Mouse (Mus musculus): ENCODE measurements around the gene B3galt4. TPM values are rescaled to one million over a fixed set of nuclear protein-coding genes. Genes with fewer than 3 reads are reported as not detected.
A peak's percentile ranks its signal among the peaks of the same experiment; 100 is the strongest.
"Not testable (repeated sequence)": the region's sequence is repeated elsewhere in the genome, so short reads cannot be mapped to it uniquely, and the experiment has no call there.

Gene B3galt4
- polyA plus RNA-seq, 1 experiment from 2014 or later = 7.2 TPM

- H3K36me3 ChIP-seq; H3K9me3 ChIP-seq (replicated peaks): not testable (repeated sequence)
- Histone ChIP-seq H3K4me1 (replicated peaks) (peaks cover 22% of the 10 kb centered on the region), H3K4me3 (peak overlapping the region; percentile 59), H3K9ac (peak overlapping the region; percentile 70), H3K27ac (ENCODE audit: poor library complexity, severe bottlenecking) (peak overlapping the region; percentile 75), H3K27me3 (replicated peaks) (peaks cover 43% of the 10 kb centered on the region), H3K4me2 (peak overlapping the region; percentile 84)
- 1% methylated on average over 27 of the region's 27 CpGs for WGBS
- ATAC-seq (ENCODE audit: insufficient number of reproducible peaks, low FRiP score) = peak; percentile 85
Observed at GRCm38 (mm10) chr17:33981192-33981909, 30.1 kb upstream of the B3galt4 start.

GRCm38 (mm10) chr17:33980181-33981035 is 29.1 kb upstream of the B3galt4 start:
- Histone ChIP-seq H3K27me3 (replicated peaks) (peaks cover 52% of the 10 kb centered on the region), H3K36me3 (no peaks in the 10 kb centered on the region), H3K4me1 (replicated peaks) (peaks cover 22% of the 10 kb centered on the region), H3K9me3 (replicated peaks) (no peaks in the 10 kb centered on the region), H3K4me3 (no peak overlapping the region), H3K4me2 (peak overlapping the region; percentile 84), H3K9ac (no peak overlapping the region), H3K27ac (ENCODE audit: poor library complexity, severe bottlenecking) (no peak overlapping the region)
- WGBS = 74% methylated on average over 19 of the region's 19 CpGs
- ATAC-seq (ENCODE audit: insufficient number of reproducible peaks, low FRiP score) = no peak

- Histone ChIP-seq H3K4me3 (no peak overlapping the region), H3K27ac (ENCODE audit: poor library complexity, severe bottlenecking) (no peak overlapping the region), H3K4me2 (no peak overlapping the region), H3K4me1 (replicated peaks) (peaks cover 22% of the 10 kb centered on the region), H3K9ac (no peak overlapping the region), H3K36me3 (no peaks in the 10 kb centered on the region), H3K27me3 (replicated peaks) (peaks cover 57% of the 10 kb centered on the region), H3K9me3 (replicated peaks) (no peaks in the 10 kb centered on the region)
- ATAC-seq (ENCODE audit: insufficient number of reproducible peaks, low FRiP score) = no peak
- 63% methylated on average over 6 of the region's 6 CpGs for WGBS
Observed at GRCm38 (mm10) chr17:33979512-33980050, 28.3 kb upstream of the B3galt4 start.

DNA sequence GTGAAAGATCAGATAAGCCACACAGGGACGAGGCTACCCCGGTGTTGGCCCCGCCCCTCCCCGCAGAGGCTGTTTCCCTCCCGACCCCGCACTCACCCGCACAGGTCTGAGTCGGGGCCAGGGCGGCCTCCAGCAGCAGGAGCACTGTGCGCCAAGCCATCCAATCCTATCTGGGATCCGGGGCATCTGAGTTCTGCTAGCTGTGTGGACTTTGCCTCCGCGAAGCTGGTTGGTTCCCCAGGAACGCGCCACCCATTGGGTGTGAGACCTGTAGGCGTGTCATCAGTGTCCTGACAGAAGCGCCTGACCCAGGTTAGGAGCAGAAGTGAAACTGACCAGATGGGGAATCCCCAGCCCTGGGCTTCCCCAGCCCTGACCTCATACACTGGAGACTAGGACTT is 27.3 kb upstream of the B3galt4 start:
- peaks cover 57% of the 10 kb centered on the region for H3K27me3 ChIP-seq (replicated peaks)
- H3K27ac ChIP-seq (ENCODE audit: poor library complexity, severe bottlenecking) = no peak overlapping the region
- H3K4me1 ChIP-seq (replicated peaks) = peaks cover 22% of the 10 kb centered on the region
- H3K36me3 ChIP-seq = no peaks in the 10 kb centered on the region
- ATAC-seq (ENCODE audit: insufficient number of reproducible peaks, low FRiP score) = peak; percentile 84
- H3K4me3 ChIP-seq = peak overlapping the region; percentile 42
- H3K4me2 ChIP-seq = peak overlapping the region; percentile 70
- H3K9ac ChIP-seq = no peak overlapping the region; the same call in 1 of the 2 replicates
- no peaks in the 10 kb centered on the region for H3K9me3 ChIP-seq (replicated peaks)
- WGBS = under 1% methylated on average over 17 of the region's 17 CpGs

- Histone ChIP-seq H3K9me3 (replicated peaks) (no peaks in the 10 kb centered on the region), H3K4me3 (peak overlapping the region; percentile 42), H3K27ac (ENCODE audit: poor library complexity, severe bottlenecking) (no peak overlapping the region), H3K36me3 (no peaks in the 10 kb centered on the region), H3K4me1 (replicated peaks) (peaks cover 22% of the 10 kb centered on the region), H3K27me3 (replicated peaks) (peaks cover 57% of the 10 kb centered on the region), H3K9ac (peak overlapping the region; percentile 53; the same call in 1 of the 2 replicates), H3K4me2 (peak overlapping the region; percentile 70)
- WGBS = 2% methylated on average over 57 of the region's 57 CpGs
- no peak for ATAC-seq (ENCODE audit: insufficient number of reproducible peaks, low FRiP score)
Observed at GRCm38 (mm10) chr17:33977861-33978557, 26.7 kb upstream of the B3galt4 start.

GRCm38 (mm10) chr17:33973572-33973971 is 22.3 kb upstream of the B3galt4 start:
- H3K36me3 ChIP-seq = no peaks in the 10 kb centered on the region
- H3K9me3 ChIP-seq (replicated peaks) = peaks cover 3% of the 10 kb centered on the region; the same call in 1 of the 2 replicates
- 56% methylated on average over 3 of the region's 3 CpGs for WGBS
- H3K27ac ChIP-seq (ENCODE audit: poor library complexity, severe bottlenecking) = no peak overlapping the region
- peaks cover 10% of the 10 kb centered on the region for H3K4me1 ChIP-seq (replicated peaks)
- no peak overlapping the region for H3K4me2 ChIP-seq
- no peak overlapping the region for H3K4me3 ChIP-seq
- H3K27me3 ChIP-seq (replicated peaks) = peaks cover 35% of the 10 kb centered on the region
- H3K9ac ChIP-seq = no peak overlapping the region
- peak; percentile 52; the same call in 1 of the 2 replicates for ATAC-seq (ENCODE audit: insufficient number of reproducible peaks, low FRiP score)

- Histone ChIP-seq H3K9ac (no peak overlapping the region), H3K4me1 (replicated peaks) (peaks cover 1% of the 10 kb centered on the region), H3K4me2 (no peak overlapping the region), H3K4me3 (no peak overlapping the region), H3K27ac (ENCODE audit: poor library complexity, severe bottlenecking) (no peak overlapping the region), H3K27me3 (replicated peaks) (peaks cover 27% of the 10 kb centered on the region), H3K9me3 (replicated peaks) (peaks cover 3% of the 10 kb centered on the region; the same call in 1 of the 2 replicates), H3K36me3 (no peaks in the 10 kb centered on the region)
- no peak for ATAC-seq (ENCODE audit: insufficient number of reproducible peaks, low FRiP score)
- 11% methylated on average over 1 of the region's 1 CpGs for WGBS
Observed at GRCm38 (mm10) chr17:33972691-33973090, 21.4 kb upstream of the B3galt4 start.

GRCm38 (mm10) chr17:33969394-33969793 is 18.1 kb upstream of the B3galt4 start:
- H3K36me3 ChIP-seq = peaks cover 22% of the 10 kb centered on the region
- WGBS = 73% methylated on average over 4 of the region's 4 CpGs
- no peak overlapping the region for H3K9ac ChIP-seq
- no peak overlapping the region for H3K4me2 ChIP-seq
- H3K27me3 ChIP-seq (replicated peaks) = no peaks in the 10 kb centered on the region; the same call in 1 of the 2 replicates
- no peak overlapping the region for H3K4me3 ChIP-seq
- H3K27ac ChIP-seq (ENCODE audit: poor library complexity, severe bottlenecking) = no peak overlapping the region
- H3K9me3 ChIP-seq (replicated peaks) = peaks cover 3% of the 10 kb centered on the region; the same call in 1 of the 2 replicates
- ATAC-seq (ENCODE audit: insufficient number of reproducible peaks, low FRiP score) = no peak
- H3K4me1 ChIP-seq (replicated peaks) = no peaks in the 10 kb centered on the region

GRCm38 (mm10) chr17:33968927-33969326 is 17.6 kb upstream of the B3galt4 start:
- Histone ChIP-seq H3K27ac (ENCODE audit: poor library complexity, severe bottlenecking) (no peak overlapping the region), H3K4me1 (replicated peaks) (no peaks in the 10 kb centered on the region), H3K4me2 (no peak overlapping the region), H3K4me3 (no peak overlapping the region), H3K27me3 (replicated peaks) (no peaks in the 10 kb centered on the region), H3K9me3 (replicated peaks) (peaks cover 3% of the 10 kb centered on the region; the same call in 1 of the 2 replicates), H3K36me3 (peaks cover 25% of the 10 kb centered on the region), H3K9ac (no peak overlapping the region)
- no peak for ATAC-seq (ENCODE audit: insufficient number of reproducible peaks, low FRiP score)
- WGBS = 28% methylated on average over 5 of the region's 5 CpGs

DNA sequence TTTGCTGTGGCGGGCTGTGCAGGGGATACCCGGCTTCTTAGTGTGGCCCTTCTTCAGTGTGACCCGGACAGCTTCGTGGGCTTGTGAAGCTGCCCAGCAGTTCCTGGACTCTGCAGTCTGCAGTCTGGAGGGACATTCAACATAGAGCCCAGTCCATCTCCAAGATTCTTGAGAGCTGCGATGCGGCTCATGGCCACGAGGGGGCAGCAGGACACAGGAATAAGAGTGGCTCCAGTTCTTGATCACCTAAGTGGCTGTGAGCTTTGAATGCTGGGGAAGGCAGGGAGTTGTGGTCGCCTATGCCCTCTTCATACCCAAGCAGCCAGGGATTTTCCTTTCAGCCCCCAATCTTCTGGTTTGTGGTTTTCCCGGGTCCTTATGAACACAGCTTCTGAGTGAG is 17.2 kb upstream of the B3galt4 start:
- Histone ChIP-seq H3K4me1 (replicated peaks) (no peaks in the 10 kb centered on the region), H3K9me3 (replicated peaks) (peaks cover 3% of the 10 kb centered on the region; the same call in 1 of the 2 replicates), H3K4me2 (no peak overlapping the region), H3K4me3 (no peak overlapping the region), H3K9ac (no peak overlapping the region), H3K27me3 (replicated peaks) (no peaks in the 10 kb centered on the region), H3K27ac (ENCODE audit: poor library complexity, severe bottlenecking) (no peak overlapping the region), H3K36me3 (peaks cover 29% of the 10 kb centered on the region)
- ATAC-seq (ENCODE audit: insufficient number of reproducible peaks, low FRiP score) = peak; percentile 51; the same call in 1 of the 2 replicates
- 3% methylated on average over 9 of the region's 9 CpGs for WGBS
